Mouse (Mus musculus) limb, embryonic 10.5 days (tissue): ENCODE measurements at regions not wholly inside any gene's neighbourhood (a gene's known extent, or its start where the extent isn't known, plus 50 kb on each side); places are given as distances from the start of the nearest gene placed in this dataset.

Source experiments
- DNase-seq: peaks from one replicate; pipeline ENCODE4 v3.0.0-alpha.2; 2017; ENCODE audit warnings: low spot score
- H3K27ac ChIP-seq: fragments of 300-500 bp; sonication (generic); 2 replicates; pipeline ENCODE4 v1.5.1; 2016; ENCODE audit warnings: mild to moderate bottlenecking
- H3K27me3 ChIP-seq: fragments of 300-500 bp; sonication (generic); 2 replicates; pipeline ENCODE4 v1.6.1; 2016; ENCODE audit warnings: low read depth, mild to moderate bottlenecking; ENCODE audit not compliant: poor library complexity, severe bottlenecking
- H3K36me3 ChIP-seq: fragments of 300-500 bp; sonication (generic); 2 replicates; pipeline ENCODE4 v1.6.1; 2016; ENCODE audit warnings: mild to moderate bottlenecking, moderate library complexity
- H3K4me1 ChIP-seq: fragments of 300-500 bp; sonication (generic); 2 replicates; pipeline ENCODE4 v1.6.1; 2016
- H3K4me3 ChIP-seq: fragments of 300-500 bp; sonication (generic); 2 replicates; pipeline ENCODE4 v1.5.1; 2016; ENCODE audit warnings: mild to moderate bottlenecking, moderate library complexity
- H3K9me3 ChIP-seq: fragments of 300-500 bp; sonication (generic); replicated peaks from 2 replicates; pipeline ENCODE4 v1.6.1; 2016; ENCODE audit warnings: mild to moderate bottlenecking
- WGBS: fragments of 180-500 bp; shearing (Covaris S2); methylation state at CpG from one replicate; pipeline ENCODE4 v1.1.7; 2016; 5-methylcytosine and 5-hydroxymethylcytosine counted together

GRCm38 (mm10) chr5:96919149-96919548 is 78.3 kb upstream of the Bmp2k start:
- 91% methylated on average over 6 of the region's 6 CpGs for WGBS
- H3K27me3 ChIP-seq, result no peaks in the 10 kb centered on the region
- no peaks in the 10 kb centered on the region for H3K36me3 ChIP-seq
- no peaks in the 10 kb centered on the region for H3K9me3 ChIP-seq
- H3K4me1 ChIP-seq, result peaks cover 6% of the 10 kb centered on the region
- H3K27ac ChIP-seq, result no peak overlapping the region
- no peak overlapping the region for H3K4me3 ChIP-seq
- DNase-seq, result no peak

GRCm38 (mm10) chr5:96921037-96921436 is 76.5 kb upstream of the Bmp2k start:
- Histone ChIP-seq H3K4me3 (no peak overlapping the region), H3K27ac (no peak overlapping the region), H3K4me1 (peaks cover 10% of the 10 kb centered on the region), H3K9me3 (no peaks in the 10 kb centered on the region), H3K36me3 (no peaks in the 10 kb centered on the region), H3K27me3 (no peaks in the 10 kb centered on the region)
- DNase-seq, result no peak
- WGBS, result 85% methylated on average over 6 of the region's 6 CpGs

GRCm38 (mm10) chr5:96921511-96921910 is 76.0 kb upstream of the Bmp2k start:
- no peak for DNase-seq
- H3K9me3 ChIP-seq, result no peaks in the 10 kb centered on the region
- no peaks in the 10 kb centered on the region for H3K27me3 ChIP-seq
- no peak overlapping the region for H3K4me3 ChIP-seq
- peak overlapping the region; percentile 70 for H3K27ac ChIP-seq
- no peaks in the 10 kb centered on the region for H3K36me3 ChIP-seq
- H3K4me1 ChIP-seq, result peaks cover 11% of the 10 kb centered on the region
- WGBS, result 84% methylated on average over 6 of the region's 6 CpGs

GRCm38 (mm10) chr5:96921973-96922715 is 75.3 kb upstream of the Bmp2k start:
- DNase-seq, result no peak
- peaks cover 11% of the 10 kb centered on the region for H3K4me1 ChIP-seq
- peak overlapping the region; percentile 70 for H3K27ac ChIP-seq
- WGBS, result 70% methylated on average over 11 of the region's 11 CpGs
- H3K4me3 ChIP-seq, result no peak overlapping the region
- no peaks in the 10 kb centered on the region for H3K27me3 ChIP-seq
- no peaks in the 10 kb centered on the region for H3K36me3 ChIP-seq
- H3K9me3 ChIP-seq, result no peaks in the 10 kb centered on the region

- no peaks in the 10 kb centered on the region for H3K27me3 ChIP-seq
- no peaks in the 10 kb centered on the region for H3K9me3 ChIP-seq
- 87% methylated on average over 4 of the region's 4 CpGs for WGBS
- H3K4me1 ChIP-seq, result peaks cover 11% of the 10 kb centered on the region
- DNase-seq, result no peak
- H3K36me3 ChIP-seq, result no peaks in the 10 kb centered on the region
- peak overlapping the region; percentile 16; the same call in 1 of the 2 replicates for H3K27ac ChIP-seq
- no peak overlapping the region for H3K4me3 ChIP-seq
Observed at GRCm38 (mm10) chr5:96922716-96923076, 74.8 kb upstream of the Bmp2k start.

- peaks cover 8% of the 10 kb centered on the region for H3K4me1 ChIP-seq
Observed at GRCm38 (mm10) chr5:96923526-96923925, 74.0 kb upstream of the Bmp2k start.

GRCm38 (mm10) chr5:96924736-96925429 is 72.6 kb upstream of the Bmp2k start:
- WGBS, result 85% methylated on average over 7 of the region's 7 CpGs

More at GRCm38 (mm10) chr5:96923526-96923925, 74.0 kb upstream of the Bmp2k start:
- Histone ChIP-seq H3K4me3 (no peak overlapping the region), H3K36me3 (no peaks in the 10 kb centered on the region), H3K9me3 (no peaks in the 10 kb centered on the region), H3K27me3 (no peaks in the 10 kb centered on the region), H3K27ac (no peak overlapping the region)
- DNase-seq, result no peak
- 96% methylated on average over 1 of the region's 1 CpGs for WGBS

GRCm38 (mm10) chr5:96925943-96926342 is 71.5 kb upstream of the Bmp2k start:
- H3K36me3 ChIP-seq, result no peaks in the 10 kb centered on the region
- H3K4me3 ChIP-seq, result no peak overlapping the region
- no peak for DNase-seq
- WGBS, result 54% methylated on average over 2 of the region's 2 CpGs
- H3K9me3 ChIP-seq, result no peaks in the 10 kb centered on the region
- H3K27ac ChIP-seq, result no peak overlapping the region
- no peaks in the 10 kb centered on the region for H3K27me3 ChIP-seq
- H3K4me1 ChIP-seq, result peaks cover 8% of the 10 kb centered on the region

More at GRCm38 (mm10) chr5:96924736-96925429, 72.6 kb upstream of the Bmp2k start:
- Histone ChIP-seq H3K27ac (no peak overlapping the region), H3K4me3 (no peak overlapping the region), H3K4me1 (peaks cover 8% of the 10 kb centered on the region), H3K27me3 (no peaks in the 10 kb centered on the region), H3K36me3 (no peaks in the 10 kb centered on the region), H3K9me3 (no peaks in the 10 kb centered on the region)
- DNase-seq, result no peak

- Histone ChIP-seq H3K4me3 (no peak overlapping the region), H3K27me3 (no peaks in the 10 kb centered on the region), H3K36me3 (no peaks in the 10 kb centered on the region), H3K9me3 (no peaks in the 10 kb centered on the region), H3K4me1 (peaks cover under 1% of the 10 kb centered on the region; the same call in 1 of the 2 replicates), H3K27ac (no peak overlapping the region)
- WGBS, result 70% methylated on average over 2 of the region's 2 CpGs
- DNase-seq, result no peak
Observed at GRCm38 (mm10) chr5:96931091-96931490, 66.4 kb upstream of the Bmp2k start.

- WGBS, result 62% methylated on average over 4 of the region's 4 CpGs
- H3K36me3 ChIP-seq, result no peaks in the 10 kb centered on the region
- H3K27me3 ChIP-seq, result no peaks in the 10 kb centered on the region
- H3K4me1 ChIP-seq, result no peaks in the 10 kb centered on the region
- H3K4me3 ChIP-seq, result no peak overlapping the region
- no peak for DNase-seq
- H3K27ac ChIP-seq, result no peak overlapping the region
- no peaks in the 10 kb centered on the region for H3K9me3 ChIP-seq
Observed at GRCm38 (mm10) chr5:96931576-96932152, 65.8 kb upstream of the Bmp2k start.

- H3K4me3 ChIP-seq, result no peak overlapping the region
- WGBS, result 87% methylated on average over 3 of the region's 3 CpGs
- H3K36me3 ChIP-seq, result no peaks in the 10 kb centered on the region
- H3K27ac ChIP-seq, result no peak overlapping the region
- H3K4me1 ChIP-seq, result peaks cover 12% of the 10 kb centered on the region
- H3K27me3 ChIP-seq, result no peaks in the 10 kb centered on the region
- no peaks in the 10 kb centered on the region for H3K9me3 ChIP-seq
- DNase-seq, result no peak
Observed at GRCm38 (mm10) chr5:96936239-96936638, 61.2 kb upstream of the Bmp2k start.

GRCm38 (mm10) chr5:96938718-96939117 is 58.8 kb upstream of the Bmp2k start:
- Histone ChIP-seq H3K27me3 (no peaks in the 10 kb centered on the region), H3K4me3 (no peak overlapping the region), H3K36me3 (no peaks in the 10 kb centered on the region), H3K9me3 (no peaks in the 10 kb centered on the region), H3K27ac (no peak overlapping the region), H3K4me1 (peaks cover 16% of the 10 kb centered on the region)
- 88% methylated on average over 11 of the region's 11 CpGs for WGBS
- DNase-seq, result no peak

- WGBS, result 77% methylated on average over 1 of the region's 1 CpGs
- DNase-seq, result no peak
- Histone ChIP-seq H3K9me3 (no peaks in the 10 kb centered on the region), H3K4me1 (peaks cover 16% of the 10 kb centered on the region), H3K4me3 (no peak overlapping the region), H3K27ac (no peak overlapping the region), H3K36me3 (no peaks in the 10 kb centered on the region), H3K27me3 (no peaks in the 10 kb centered on the region)
Observed at GRCm38 (mm10) chr5:96939273-96939672, 58.2 kb upstream of the Bmp2k start.
